Mouse (Mus musculus) C2C12 (cell line): Measurements from ENCODE around the gene Hes5.

Source experiments
- CTCF ChIP-seq: IDR thresholded peaks from one replicate; pipeline ENCODE4 v1.5.1; 2011; ENCODE audit not compliant: control insufficient read depth, insufficient read depth, insufficient read length
- FOSL1 ChIP-seq: IDR thresholded peaks from one replicate; pipeline ENCODE4 v1.8.0; 2011; ENCODE audit warnings: mild to moderate bottlenecking, low read length; ENCODE audit not compliant: poor library complexity, insufficient read depth, severe bottlenecking
- MAX ChIP-seq: IDR thresholded peaks from one replicate; pipeline ENCODE4 v1.6.1; 2011; ENCODE audit warnings: mild to moderate bottlenecking, control low read depth
- MYOD1 ChIP-seq: IDR thresholded peaks from one replicate; pipeline ENCODE4 v1.6.1; 2011; ENCODE audit warnings: low read depth; ENCODE audit not compliant: control insufficient read depth, insufficient read length
- MYOG ChIP-seq: IDR thresholded peaks from one replicate; pipeline ENCODE4 v1.6.1; 2011; ENCODE audit not compliant: control insufficient read depth, insufficient read length; ENCODE audit errors: extremely low read depth
- USF1 ChIP-seq: IDR thresholded peaks from one replicate; pipeline ENCODE4 v1.6.1; 2011; ENCODE audit warnings: low read depth, mild to moderate bottlenecking, control low read depth, moderate library complexity

- TF ChIP-seq CTCF (no peak), USF1 (no peak), MAX (no peak), FOSL1 (no peak), MYOD1 (no peak), MYOG (no peak)
Observed at GRCm38 (mm10) chr4:154957289-154957993, 3.3 kb upstream of the Hes5 start.
